Mouse (Mus musculus) retina, postnatal 7 days (tissue): Measurements from ENCODE around the gene Ift81.

Source experiments
- DNase-seq: peaks from one replicate; pipeline ENCODE4 v3.0.0-alpha.2; 2012; ENCODE audit warnings: low read depth, low spot score

Ift81 gene

DNA sequence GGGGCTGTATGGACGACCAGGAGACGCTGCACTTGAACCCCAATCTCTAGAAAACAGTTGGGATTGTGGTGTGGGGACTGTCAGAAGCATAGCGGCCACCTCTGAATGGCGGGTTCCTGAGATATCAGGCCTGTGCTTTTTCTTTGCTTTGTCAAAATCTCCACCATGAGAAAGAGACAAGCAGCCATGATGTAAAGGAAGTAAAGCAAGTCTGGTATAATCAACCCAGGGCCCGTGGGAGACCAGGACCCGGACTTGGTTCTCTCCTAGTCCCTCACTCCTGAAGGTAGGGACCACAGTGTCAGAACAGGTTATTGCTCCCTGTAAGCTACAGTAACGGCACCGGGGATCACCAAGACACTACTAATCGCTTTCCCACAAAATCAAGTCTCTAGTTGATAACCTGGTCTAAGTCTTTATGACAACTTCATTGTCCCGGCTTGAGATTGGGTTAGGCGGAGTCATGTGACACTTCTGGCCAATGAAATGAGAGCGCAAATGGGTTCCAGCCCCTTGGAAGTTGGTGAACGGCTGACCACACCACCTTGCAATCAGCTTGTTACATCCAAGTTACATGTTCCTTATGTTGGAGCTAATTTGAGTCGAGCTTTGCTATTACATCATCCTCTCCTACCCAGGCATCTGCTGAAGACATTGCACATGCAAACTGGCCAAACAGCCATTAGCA is 11.4 kb upstream of the Ift81 start:
- no peak for DNase-seq

DNA sequence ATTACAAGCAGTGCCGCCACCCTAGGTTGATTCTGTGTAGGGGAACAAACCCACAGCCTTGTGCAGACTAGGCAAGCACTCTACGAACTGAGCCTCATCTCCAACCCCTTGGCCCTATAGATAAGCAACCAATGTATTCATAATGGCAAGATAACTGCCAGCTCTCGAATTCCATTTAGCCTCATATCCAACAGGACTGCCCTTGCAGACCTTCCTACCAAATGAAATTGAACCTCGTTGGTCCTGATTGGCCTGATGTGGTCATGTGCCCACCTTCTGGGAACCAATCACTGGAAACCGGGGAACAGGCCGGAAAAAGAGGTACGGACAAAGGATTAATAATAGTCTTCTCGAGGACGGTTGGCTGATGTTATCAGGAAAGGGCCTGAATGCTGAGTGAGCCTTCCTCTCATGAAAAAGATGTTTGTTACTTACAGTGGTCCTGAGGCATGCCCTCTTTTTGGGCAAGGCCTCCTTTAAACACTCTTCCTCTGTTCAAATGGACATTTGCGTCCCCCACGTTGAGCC is 10.7 kb upstream of the Ift81 start:
- no peak for DNase-seq

DNA sequence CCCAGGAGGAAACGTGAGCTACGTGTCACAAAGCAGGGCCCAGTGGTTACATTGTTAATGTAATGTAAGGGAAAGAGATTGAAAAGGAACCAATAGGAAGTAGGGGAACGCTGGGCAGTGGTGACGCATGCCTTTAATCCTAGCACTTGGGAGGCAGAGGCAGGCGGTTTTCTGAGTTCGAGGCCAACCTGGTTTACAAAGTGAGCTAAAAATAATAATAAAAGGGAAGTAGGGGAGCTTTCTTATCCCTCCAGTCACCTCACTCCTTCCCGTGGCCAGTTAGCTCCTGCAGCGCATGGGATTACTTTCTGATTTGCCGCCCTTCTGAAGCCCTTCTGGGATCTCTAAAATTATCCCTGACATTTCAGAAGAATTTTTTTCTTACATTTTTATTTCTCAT is 9.5 kb upstream of the Ift81 start:
- no peak for DNase-seq

DNA sequence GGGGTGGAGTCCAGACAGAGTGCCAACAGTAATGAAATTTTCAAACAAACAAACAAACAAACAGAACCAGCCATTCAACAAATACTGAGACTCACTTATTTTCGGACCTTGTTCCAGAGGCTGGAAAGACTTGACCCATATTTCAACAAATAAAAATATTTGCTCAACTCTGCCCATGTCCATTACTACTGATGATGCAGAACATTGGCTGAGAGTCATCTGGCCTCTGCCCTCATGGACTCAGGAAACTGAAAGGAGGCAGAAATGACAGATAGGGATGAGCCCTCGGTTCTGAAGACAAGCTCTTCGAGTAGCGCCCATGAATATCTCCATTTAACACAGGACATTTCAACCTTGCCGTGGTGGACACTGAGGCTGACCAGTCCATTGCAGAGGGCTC is 8.2 kb upstream of the Ift81 start:
- DNase-seq, result no peak

DNA sequence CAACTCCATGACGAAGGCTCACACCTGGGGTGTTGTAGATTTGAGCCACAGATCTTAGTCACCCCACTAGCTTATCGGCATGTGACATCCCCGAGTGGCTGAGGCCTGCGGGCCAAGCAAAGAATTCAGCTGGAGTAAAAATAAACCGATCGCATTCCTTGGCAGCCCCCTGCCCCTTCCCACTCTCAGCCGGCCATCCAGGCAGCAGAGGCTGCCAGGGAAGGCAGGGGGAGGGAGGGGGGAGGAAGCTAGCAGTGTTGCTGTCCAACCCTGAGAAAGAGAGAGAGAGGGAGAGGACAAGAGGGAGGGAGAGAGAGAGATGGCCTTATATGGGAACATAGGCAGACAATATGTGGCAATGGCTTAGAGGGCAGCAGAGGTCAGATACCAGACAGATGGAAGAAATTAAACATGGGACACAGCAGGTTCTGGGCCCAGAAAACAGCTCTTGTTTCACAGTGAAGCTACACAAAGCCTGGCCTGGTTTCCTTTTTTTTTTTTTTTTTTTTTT is 7.1 kb upstream of the Ift81 start:
- no peak for DNase-seq

DNA sequence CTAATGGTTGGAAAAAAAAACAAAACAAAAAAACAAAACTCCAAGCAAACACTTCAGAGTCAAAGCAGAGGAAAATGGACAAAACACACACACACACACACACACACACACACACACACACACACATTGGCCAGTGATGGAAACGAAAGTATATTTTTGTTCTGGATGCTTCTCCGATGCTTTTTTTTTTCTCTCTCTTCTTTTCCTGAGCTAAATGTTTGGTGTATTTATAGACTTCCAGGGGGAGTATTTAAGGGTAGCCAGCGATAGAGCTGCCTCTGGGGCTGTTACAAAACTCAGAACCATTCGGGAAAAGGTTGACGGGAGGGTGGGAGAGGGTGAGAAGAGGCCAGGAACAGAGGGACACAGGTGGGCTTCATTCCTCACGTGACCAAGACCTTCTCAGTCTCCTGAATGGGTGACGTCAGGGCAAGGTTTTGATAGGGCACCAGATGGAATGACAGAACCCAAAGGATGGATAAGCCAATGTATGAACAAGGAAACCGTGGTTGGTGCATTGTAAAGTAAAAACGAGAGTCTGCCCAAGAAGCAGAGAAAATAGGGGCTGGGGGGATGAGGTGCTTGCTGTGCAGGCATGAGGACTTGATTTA is 5.5 kb upstream of the Ift81 start:
- DNase-seq, result no peak

DNA sequence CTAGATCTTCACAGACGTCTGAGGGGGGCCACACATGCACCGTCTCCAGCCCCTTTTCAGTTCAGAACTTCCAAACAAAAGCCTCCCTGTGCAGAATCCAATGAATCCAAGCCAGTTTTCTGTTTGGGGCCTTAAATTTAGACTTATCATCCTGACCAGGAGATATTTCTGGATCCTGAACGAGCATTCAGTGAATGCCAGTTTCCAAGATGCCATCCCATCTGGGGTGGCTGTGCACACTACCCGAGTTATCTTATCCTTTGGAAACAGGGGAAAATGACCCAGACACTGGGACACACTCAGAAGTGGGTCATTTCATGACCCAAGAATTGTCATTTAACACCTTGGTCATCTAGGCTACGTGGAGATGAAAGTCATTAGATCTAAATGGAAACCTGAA is 3.4 kb upstream of the Ift81 start:
- no peak for DNase-seq

DNA sequence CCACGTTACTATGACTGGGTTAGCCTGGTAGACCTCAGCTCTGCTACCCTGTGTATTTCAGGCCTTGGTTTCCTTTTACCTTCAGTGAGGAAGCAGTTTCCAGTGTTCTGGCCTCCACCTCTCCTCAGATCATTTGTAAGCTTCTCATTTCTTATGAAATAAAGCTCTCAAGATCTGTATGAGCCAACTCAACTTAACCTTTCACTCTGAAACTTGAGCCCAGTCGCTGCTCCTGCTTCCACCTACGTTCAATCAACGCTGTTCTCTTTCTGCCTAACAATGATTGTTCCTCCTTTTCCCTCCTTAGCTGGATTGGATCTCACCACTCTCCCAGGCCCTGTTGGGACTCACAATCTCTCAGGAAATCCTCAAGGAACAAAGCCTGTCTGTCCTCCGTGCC is 2.7 kb downstream of the Ift81 start:
- DNase-seq, result no peak

DNA sequence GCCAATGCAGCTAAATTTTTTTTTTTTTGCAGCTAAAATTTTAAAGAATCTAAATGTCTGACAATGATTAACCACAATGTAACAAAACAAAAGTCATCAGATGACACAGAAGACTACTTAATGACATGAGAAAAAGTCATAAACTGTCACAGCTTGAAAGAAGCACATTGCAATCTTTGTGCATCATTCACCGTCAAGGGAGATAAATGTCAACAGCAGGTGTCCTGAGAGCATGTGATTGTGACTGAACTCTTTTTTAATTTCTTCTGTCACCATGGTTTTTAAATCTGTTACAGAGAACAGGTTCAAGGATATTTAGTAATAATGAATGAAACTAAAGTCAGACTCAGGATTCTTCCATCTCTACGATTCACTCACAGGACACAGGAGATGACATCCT is 9.4 kb downstream of the Ift81 start:
- DNase-seq, result no peak

DNA sequence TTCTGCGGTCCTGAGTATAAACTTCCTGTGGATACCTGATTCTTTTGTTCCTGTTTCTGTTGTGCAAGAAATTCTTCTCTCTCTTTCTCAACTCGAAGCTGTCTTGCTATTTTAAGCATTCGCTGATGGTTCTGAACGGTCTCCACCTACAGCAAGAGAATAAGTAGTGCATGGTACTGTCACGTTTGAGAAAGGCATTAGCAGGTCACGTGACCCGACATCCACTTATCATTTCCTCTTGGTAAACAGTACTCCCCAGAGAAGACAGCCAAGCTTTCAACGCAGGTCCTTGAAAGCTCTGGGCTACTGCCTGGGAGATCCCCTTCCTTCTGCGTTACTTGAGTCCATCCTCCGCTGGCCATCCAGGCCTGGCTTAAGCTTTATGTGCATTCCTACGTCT is 12.1 kb downstream of the Ift81 start:
- no peak for DNase-seq

DNA sequence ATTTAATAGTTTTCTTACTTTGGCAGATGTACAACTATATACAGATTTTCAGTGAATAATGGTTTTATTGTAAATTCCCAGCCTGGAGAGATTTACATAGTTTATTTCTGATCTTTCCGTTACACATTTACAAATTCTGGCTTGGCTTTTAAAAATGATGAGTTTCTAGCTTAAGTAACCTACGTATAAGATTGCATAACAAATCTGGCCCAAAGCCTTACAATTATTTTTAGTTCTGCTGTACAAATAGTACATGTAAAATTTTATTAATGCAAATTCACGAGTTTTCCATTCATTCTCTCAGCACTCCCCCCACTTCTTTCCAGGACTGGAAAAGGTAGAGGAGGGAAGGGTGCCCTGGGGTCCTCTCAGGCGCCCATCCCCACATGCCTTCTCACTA is 18.8 kb downstream of the Ift81 start:
- no peak for DNase-seq

DNA sequence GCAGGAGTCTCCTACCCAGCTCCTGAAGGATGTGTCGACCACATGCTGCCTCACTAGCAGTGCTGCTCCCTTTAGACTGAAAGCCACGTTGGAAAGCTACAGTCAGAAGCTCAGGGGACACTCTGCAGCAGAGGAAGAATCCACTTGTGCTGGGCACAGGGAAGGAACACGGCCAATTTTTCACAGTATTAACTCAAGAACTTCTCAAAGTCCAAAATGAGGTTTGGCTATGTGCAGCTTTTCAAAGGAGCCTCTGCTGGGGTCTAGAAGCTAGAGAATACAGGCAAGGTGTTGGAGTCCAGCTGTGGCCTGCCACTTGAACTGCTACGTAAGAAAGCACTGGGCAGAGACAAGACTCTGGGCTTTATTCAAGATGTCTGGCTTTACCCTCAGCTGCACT is 24.4 kb downstream of the Ift81 start:
- DNase-seq, result no peak

DNA sequence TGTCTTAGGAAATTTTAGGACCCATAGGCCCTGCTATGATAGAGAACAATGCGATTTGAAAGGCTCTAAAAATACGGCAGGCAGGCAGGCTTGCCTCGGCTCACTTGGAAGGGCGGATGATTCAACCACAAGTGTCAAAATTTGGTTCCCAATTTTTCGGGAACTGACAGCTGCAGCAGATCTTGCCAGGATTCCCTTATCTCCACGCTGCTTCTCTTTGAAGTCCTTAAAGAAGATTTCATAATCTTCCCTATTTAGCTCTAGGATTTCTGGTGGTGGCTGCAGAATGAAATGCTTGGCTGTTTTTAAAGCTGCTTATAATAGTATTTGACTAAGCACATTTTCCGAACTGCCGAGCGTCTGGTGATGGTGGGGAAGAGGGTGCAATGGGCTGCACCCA is 28.8 kb downstream of the Ift81 start:
- DNase-seq, result peak; percentile 17

DNA sequence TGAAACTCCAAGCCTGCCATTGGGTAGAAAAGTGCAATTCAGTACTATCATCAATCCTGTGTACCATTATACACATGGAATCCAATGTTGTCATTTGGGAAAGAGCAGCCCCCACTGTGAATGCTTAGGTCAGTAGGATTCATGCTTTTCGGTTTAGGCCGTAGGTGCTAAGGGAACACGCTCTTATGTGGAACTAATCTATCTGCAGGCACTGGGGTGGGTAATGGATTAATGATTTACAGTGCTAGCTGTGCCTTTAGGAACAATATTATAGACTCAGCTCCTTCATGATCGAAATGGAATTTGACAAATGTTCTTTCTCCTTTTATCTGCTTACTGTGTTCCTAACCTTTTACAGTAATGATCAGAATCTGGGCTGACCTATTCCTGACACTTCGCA is 30.2 kb downstream of the Ift81 start:
- DNase-seq, result no peak

DNA sequence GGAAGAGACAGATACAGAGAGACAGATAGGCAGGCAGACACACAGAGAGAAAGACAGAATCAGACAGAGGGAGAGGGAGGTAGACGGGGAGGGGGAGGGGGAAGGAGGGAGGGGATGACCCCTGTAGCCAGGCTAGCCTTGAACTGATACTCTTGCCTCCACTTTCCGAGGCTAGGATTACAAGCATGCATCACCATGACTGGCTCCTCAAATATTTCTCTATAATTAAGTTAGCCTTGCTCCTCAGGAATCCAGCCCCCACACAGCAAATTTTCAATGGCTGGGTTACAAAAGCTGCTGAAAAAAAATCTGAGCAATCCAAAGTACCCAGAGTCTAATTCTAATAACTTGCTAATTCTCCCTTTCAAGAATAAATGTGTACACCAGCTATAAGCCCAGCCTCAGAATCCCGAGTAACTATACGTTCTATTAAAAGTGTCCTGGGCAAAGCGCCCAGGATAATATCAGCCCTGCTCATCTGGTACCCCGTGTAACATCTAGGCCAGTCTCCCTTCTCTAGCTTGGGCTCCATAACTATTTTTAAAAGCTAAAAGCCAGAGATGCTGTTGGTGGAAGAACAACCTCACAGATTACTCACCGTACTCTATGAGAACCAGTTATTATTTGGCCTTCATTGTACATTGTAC is 37.5 kb downstream of the Ift81 start:
- no peak for DNase-seq

DNA sequence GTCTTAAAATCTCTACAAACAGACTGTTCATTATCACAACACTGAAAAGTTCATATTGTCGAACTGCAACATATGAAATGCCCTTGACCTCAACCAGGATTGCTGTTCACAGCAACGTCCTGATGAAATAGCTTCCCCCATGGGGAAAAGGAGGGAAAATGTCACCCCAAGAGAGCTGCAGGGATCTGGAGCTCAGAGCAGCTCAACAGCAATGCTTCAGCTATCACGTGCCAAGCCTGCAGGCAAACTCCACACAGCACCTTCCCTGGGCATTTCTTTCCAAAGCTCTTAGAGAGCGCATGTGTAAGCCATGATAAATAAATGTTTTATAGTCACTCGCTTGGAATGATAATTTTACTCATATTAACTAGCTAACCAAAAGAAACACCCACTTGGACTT is 42.3 kb downstream of the Ift81 start:
- DNase-seq, result no peak

DNA sequence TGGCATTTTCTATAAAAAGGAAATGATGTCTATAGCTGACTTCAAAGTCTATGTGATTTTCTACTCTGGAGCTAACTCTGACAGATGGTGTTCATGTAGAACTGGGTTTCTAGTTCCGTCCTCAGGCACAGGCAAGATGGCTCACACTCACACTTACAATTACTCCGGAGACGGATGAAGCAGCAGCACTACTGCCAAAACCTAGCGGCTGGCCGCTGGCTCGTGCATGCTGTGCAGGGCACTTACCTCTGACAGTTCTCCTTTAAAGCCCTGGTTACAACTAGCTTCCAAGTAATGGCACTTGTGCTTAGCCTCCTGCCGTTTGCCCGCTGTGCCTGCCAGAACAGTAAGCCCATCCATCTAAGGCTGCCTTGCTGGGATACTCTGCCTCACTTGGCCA is 47.7 kb downstream of the Ift81 start:
- DNase-seq, result no peak

DNA sequence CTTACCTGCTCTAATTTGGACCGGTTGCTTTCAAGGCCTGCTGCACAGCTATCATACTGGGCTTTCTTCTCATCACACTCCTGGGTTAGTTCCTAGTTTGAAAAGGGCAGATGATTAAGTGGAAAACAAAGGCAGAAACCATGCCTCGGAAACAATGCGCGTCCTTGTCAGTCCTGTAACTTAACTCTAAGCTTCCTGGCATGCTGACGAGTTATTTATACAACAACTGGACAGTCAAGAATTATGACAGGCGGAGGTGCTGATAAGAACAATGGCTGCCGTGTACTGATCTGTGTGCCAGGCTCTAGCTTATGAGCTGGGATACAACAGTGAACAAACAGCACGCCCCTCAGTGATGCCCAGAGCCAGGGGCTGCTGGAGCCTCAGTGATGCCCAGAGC is 53.7 kb downstream of the Ift81 start:
- DNase-seq, result no peak

DNA sequence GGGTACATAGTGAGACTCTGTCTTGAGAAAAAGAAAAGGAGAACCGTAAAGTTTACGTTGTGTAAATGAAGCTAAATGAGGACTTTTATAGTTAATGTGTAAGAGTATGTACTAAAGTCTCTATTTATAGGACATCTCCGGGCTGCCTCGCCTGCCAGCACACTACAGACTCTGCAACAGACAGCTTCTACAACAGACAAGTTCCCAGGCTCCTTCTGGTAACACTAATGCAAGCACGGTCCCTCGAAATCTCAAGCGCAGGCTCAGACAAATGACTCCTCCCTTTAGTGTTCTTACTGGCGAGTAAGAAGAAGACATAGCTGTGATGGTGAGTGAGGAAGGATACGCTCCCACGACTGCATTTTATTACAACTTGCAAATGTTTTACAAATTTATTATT is 56.2 kb downstream of the Ift81 start:
- DNase-seq, result no peak

DNA sequence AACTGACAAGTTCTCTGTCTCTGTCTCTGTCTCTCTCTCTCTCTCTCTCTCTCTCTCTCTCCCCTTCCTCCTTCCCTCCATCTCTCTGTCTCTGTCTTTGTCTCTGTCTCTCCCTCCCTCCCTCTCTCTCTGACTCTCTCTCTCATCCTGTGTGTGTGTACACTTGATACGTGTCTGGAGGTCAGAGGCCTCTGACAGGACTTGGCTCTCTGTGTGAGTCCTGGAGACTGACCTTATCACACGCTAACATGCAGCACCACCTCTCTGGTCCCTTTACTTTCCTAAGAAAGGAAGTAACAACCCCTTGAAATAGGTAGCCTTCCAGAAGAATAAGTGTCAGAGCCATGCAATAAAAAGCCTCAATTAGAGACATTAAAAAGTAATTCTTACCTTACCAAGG is 59.2 kb downstream of the Ift81 start:
- DNase-seq, result no peak

DNA sequence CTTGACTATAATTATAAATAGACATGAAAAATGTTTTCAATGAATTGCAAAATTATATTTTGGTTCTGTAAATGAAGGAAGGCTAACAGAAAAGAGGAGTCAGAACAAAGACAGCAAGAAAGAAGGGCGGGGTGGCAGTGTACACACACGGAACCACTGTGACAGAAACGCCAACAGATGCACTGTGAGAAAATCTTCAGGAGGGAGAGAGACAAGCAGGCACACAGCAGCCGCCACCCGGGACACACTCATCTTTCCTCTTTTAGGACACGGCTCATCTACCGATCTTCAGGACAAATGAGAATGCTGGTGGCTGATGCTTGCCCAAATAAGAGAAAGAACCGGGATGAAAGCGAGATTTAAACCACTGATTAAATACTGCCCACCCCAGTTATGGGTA is 61.7 kb downstream of the Ift81 start:
- DNase-seq, result no peak

DNA sequence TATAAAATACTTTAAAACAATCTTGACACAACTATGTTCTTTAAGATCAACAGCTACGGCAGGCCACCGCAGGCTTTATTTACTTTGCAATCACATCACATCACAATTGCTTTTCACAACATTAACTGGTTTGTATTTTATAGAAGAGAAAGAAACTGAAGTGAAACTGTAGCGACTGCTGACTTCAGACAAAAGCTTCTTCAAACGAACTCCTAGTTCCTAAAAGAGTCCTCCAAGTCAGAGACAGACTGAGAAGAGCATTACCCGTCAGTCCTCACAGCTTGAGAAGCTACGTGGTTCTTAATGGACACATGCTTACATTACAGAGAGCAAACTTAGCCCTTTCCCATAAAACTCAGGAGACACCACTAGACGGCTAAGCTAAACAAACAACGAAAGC is 63.9 kb downstream of the Ift81 start:
- DNase-seq, result no peak

DNA sequence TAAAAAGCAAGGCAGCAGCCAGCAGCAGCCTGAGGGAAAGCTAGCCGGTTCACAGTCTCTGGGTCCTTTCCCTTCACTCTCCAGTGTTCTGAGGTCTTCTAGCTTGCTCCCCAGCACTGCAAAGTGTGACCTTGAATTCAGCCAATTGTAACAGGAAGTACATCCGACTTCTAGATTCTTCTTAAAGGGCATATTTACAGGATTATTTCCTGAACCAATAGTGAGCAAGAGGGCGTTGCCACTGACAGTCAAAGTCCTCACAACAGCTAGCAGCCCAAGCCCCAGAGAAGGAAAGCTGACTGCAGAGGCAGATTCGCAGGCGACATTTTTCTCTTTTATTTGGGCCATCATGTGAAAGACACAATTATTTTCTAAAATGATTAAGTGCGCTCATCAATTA is 65.6 kb downstream of the Ift81 start:
- no peak for DNase-seq
